Mouse (Mus musculus) bone marrow, adult 2 months (tissue): ENCODE measurements around the gene Hist2h3b.
"Not testable (repeated sequence)": the region's sequence is repeated elsewhere in the genome, so short reads cannot be mapped to it uniquely, and the experiment has no call there.

ENCODE experiments used
- CTCF ChIP-seq: fragments of 200-500 bp; IDR thresholded peaks from 2 replicates; pipeline ENCODE4 v1.5.1; 2011; ENCODE audit warnings: low read length, control low read depth; ENCODE audit not compliant: control insufficient read depth, insufficient read depth
- POLR2A ChIP-seq: fragments of 200-500 bp; IDR thresholded peaks from 2 replicates; pipeline ENCODE4 v1.6.1; 2011; ENCODE audit warnings: low read depth, mild to moderate bottlenecking, control low read depth, low read length, borderline replicate concordance; ENCODE audit not compliant: control insufficient read depth

DNA sequence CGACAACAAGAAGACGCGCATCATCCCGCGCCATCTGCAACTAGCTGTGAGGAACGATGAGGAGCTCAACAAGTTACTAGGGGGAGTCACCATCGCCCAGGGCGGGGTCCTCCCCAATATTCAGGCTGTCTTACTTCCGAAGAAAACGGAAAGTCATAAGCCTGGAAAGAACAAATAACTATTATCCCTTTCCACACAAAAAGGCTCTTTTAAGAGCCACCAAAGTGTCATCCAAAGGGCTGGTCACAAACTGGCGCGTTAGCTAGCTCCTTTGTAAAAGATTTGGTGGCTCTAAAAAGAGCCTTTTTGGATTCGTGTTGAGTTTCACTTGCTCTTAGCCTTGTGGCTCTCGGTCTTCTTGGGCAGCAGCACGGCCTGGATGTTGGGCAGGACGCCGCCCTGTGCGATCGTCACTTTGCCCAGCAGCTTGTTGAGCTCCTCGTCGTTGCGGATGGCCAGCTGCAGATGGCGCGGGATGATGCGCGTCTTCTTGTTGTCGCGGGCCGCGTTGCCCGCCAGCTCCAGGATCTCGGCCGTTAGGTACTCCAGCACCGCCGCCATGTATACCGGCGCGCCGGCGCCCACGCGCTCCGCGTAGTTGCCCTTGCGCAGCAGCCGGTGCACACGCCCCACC, 48.2 kb upstream of the Hist2h3b start:
- not testable (repeated sequence) for TF ChIP-seq CTCF, POLR2A
